Mouse (Mus musculus) naive thymus-derived CD4-positive, alpha-beta T cell, adult 2 months (primary cell): Measurements from ENCODE around the gene Bnip3.
A peak's percentile ranks its signal among the peaks of the same experiment; 100 is the strongest.

ENCODE experiments used
- DNase-seq: peaks from one replicate; pipeline ENCODE4 v3.0.0-alpha.2; 2011; ENCODE audit warnings: low read depth

The Bnip3 gene

GRCm38 (mm10) chr7:138906441-138906840 is 2.9 kb downstream of the Bnip3 start:
- DNase-seq, result no peak

GRCm38 (mm10) chr7:138903886-138904435 is 5.4 kb downstream of the Bnip3 start:
- no peak for DNase-seq

DNA sequence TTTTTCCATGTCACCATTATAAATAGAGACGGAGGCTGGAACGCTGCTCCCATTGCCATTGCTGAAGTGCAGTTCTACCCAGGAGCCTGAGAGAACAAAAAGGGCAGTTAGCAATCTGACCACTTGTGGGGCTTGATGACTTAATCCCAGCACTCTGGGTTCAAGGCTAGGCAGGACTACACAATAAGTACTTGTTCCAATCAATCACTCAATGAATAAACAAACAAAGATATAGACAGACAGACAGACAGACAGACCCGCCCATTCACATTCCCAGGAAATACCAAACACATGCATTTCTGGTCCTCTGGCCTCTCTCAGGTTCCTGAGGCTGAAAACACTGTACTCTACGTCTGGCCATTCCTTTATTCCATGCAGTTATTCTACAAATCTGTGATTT is 10.6 kb downstream of the Bnip3 start:
- DNase-seq, result no peak

GRCm38 (mm10) chr7:138898122-138898521 is 11.2 kb downstream of the Bnip3 start:
- DNase-seq, result no peak

- DNase-seq, result no peak
These were observed 23.7 kb downstream of the Bnip3 start for GRCm38 (mm10) chr7:138885365-138886289.

DNA sequence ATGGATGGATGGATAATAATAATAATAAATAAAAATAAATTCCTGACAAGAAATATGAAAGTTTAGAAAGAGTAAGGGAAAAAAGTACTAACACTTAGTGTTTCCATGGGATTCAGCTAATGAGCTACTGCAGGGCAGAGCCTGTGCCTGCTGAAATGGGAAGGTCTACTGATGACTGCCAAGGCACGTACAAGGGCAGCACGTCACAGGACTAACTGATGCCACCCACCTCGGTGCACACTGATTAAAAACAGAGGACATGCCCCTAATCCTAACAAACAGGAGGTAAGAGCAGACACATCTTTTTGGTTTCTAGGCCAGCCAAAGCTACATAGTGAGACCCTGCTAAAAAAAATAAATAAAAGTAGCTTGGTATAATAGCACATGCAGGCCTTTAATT is 25.6 kb downstream of the Bnip3 start:
- no peak for DNase-seq

DNA sequence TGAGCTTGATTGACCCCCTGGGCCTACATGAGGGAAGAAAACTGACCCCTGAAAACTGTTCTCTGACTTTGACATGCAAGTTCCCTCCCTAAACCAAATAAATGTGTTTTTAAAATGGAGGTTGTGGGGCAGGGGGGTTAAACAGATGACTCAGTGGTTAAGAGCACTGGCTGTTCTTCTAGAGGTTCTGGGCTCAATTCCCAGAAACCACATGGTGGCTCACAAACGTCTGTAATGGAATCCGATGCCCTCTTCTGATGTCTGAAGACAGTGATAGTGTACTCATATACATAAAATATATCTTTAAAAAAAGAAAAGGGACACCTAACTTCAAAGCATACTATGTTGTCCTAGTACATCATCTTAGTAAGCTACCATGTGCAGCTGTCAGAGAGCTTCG is 34.3 kb downstream of the Bnip3 start:
- DNase-seq, result no peak

DNA sequence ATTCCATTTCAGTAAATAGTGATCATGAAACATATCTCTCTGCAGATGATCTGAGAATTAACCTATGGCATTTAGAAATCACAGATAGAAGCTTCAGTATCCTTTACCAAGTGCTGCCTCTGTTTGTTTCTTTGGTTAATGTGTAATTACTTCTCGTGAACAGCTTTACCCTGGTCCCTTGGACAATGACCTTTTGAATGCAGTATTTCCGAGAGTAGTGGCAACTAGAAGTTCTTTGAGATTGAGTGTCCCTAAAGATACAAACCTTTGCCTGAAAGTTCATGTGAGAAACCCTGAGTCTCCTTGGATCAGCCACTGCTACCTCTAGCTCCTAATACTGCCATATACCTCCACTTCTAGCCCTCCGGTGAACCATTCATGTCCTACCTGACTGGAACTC is 36.4 kb downstream of the Bnip3 start:
- no peak for DNase-seq

DNA sequence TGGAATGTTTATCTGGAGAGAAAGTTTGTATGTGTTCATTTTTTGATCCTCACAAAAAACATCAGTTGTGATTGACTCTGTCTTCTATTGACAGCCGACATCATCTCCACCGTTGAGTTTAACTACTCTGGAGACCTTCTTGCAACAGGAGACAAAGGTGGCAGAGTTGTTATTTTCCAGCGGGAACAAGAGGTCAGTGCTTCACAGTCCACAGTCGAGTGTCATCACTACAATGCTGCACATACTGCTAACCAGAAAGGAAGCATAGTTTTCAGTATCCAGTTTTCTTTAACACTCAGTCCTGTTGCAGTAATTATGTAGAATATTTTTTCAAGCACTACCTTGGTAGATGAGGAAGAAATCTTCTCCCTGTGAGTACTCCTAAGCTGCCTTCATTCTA is 41.0 kb downstream of the Bnip3 start:
- no peak for DNase-seq

- no peak for DNase-seq
These were observed 42.0 kb downstream of the Bnip3 start for GRCm38 (mm10) chr7:138867286-138867685.

GRCm38 (mm10) chr7:138864776-138865175 is 44.5 kb downstream of the Bnip3 start:
- no peak for DNase-seq

DNA sequence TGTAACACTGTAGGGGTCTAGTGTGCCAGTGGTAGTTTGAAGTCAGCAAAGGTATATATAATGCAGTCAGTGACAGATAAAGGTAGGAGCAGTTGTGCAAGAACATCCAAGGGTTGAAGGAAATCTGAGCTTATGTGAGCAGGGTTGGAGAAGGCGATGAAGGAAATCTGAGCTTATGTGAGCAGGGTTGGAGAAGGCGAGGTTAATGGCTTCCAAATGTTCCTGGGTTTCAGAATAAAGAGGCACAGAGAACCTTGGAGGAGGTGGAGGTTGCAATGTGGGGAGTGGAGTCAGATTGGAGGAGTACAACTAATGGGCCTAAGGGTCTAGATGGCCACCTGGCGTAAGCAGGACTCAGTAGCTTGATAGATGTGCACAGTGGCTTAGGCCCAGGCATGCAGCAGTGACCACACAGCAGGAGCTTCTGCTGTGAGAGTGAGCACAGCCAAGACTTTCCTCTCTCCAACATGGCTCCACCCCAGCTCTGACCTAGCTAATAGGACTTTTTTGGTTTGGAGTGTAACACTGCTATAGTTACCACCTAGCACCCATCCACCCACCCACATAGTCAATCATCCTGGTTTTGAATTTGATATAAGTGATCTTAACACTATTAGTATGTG is 45.3 kb downstream of the Bnip3 start:
- no peak for DNase-seq

- DNase-seq, result no peak
These were observed 52.6 kb downstream of the Bnip3 start for GRCm38 (mm10) chr7:138856670-138857069.

- DNase-seq, result no peak
These were observed 55.1 kb downstream of the Bnip3 start for GRCm38 (mm10) chr7:138854201-138854600.

DNA sequence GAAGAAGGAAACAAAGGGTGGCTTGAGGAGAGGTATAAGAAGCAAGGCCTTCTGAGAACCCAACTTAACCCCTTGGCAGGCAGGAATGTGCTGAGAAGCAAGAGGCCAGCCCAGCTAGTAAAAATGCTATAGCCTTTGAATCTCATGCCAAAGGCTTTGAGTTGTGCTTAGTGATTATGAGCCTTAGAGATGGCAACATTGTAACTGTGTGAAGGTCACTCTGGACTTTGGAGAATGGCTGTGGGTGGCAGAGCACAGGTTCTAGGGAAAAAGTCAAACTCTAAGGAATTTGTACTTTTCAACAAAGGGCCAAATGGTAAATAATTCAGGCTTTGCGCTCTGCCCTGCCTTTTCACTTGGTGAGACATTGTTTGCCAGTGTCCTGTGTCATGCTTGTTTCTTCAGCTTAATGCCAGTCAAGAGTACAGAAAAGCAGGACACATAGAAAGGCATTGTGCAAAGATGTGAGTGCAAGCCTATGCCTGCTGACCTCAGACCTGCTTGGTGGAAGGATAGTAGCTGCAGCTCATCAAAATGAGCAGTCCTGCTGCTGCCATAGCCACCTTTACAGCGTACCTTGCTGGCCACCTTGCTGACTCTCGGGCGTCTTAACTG is 55.8 kb downstream of the Bnip3 start:
- DNase-seq, result no peak

DNA sequence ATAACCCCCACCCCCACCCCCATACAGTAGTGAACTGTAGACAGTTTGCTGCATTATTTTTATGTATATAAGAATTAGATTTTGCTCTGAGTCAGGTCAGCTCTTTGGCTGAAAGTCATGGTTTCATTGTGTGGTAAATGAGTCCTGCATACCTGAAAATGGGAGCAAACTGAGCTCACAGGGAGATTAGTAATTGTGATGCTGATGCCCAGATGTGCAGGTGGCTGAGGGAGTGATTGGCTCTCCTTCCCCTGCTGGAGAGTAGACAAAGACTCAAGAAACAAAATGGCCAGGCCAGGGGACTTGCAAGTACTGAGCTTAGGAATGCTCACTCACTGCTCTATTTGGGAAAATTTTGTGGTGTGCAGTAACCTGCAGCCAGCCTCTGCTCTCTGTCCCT is 59.2 kb downstream of the Bnip3 start:
- DNase-seq, result no peak

DNA sequence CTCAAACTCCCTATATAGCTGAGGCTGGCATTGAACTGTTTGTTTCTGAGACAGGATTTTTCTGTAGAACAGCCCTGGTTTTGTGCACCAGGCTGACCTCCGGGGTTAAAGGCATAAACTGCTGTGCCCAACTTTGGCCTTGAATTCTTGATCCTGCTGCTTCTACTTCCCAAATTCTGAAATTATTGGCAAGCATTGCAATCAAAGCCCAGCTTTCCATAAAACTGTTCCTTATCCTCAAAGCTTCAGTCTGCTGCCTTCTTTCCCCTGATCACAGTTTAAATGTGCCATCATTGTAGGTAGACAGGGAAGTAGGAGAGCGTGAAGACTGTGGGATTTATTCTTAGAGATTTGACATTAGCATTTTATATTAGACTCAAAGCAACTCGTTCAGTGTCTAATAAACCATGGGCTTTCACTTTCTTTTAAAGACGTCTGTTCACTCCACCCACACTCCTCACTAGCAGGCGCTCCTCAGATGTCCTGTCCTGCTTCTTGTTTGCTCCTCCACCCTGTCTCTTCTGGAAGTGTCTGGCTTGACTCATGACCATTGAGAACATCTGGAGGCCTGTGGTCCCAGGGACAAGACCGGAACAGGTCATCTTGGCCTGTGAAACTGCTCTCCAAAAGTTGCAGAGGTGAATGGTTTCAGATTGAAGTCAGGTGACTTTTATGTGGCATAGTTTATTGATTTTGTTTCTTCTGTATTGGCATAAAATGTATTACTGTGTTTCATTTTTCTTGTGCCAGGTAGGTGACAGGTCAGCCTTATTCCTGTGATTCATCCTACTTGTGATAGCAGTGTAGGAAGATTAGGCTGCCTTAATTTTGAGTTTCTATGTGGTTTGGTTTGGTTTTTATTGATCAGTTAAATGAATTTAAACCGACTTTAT is 61.0 kb downstream of the Bnip3 start:
- no peak for DNase-seq

DNA sequence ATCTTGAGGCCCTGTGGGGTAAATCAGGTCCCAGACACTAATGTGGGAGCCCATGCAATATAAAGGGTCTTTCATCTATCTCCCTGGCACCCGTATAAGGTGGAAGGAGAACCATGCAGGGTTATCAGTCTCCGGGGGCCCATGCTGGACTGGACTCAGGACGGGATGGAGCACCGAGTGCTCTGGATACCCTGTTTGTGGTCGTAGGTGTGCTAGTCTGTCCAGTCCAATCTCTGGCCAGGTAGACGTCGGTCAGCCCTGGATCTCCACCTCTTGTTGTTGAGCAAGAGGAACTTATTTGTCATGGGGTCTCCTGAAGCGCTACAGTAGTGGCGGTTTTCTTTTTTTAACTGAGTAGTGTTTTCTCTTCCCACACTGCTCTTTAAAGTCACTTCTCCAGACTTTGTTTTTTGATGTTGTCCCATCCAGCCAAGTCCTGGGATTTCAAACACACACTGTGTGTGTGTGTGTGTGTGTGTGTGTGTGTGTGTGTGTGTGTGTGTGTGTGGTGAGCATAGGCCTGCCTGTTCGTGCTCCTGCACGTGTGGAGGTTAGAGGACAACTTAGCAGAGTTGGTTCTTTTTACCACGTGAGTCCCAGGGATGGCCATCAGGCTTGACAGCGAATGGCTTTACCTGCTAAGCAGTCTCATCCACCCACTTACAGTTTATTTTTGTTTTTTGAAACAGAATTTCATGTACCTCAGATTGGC is 61.8 kb downstream of the Bnip3 start:
- DNase-seq, result peak; percentile 37

- DNase-seq, result no peak
These were observed 62.8 kb downstream of the Bnip3 start for GRCm38 (mm10) chr7:138846502-138846991.

GRCm38 (mm10) chr7:138845544-138846391 is 63.6 kb downstream of the Bnip3 start, which contains the start of the genes Ppp2r2d and Mapk1ip1:
Gene Ppp2r2d, plus strand, starts transcription at chr7:138846079.
Gene Mapk1ip1, minus strand, starts transcription at chr7:138846273.
- peak; percentile 96 for DNase-seq
